Mouse (Mus musculus): ENCODE measurements around the gene L3hypdh. TPM values are rescaled to one million over a fixed set of nuclear protein-coding genes. Genes with fewer than 3 reads are reported as not detected.

L3hypdh gene
- polyA plus RNA-seq, 1 experiment from 2014 or later, result 7.0 TPM

DNA sequence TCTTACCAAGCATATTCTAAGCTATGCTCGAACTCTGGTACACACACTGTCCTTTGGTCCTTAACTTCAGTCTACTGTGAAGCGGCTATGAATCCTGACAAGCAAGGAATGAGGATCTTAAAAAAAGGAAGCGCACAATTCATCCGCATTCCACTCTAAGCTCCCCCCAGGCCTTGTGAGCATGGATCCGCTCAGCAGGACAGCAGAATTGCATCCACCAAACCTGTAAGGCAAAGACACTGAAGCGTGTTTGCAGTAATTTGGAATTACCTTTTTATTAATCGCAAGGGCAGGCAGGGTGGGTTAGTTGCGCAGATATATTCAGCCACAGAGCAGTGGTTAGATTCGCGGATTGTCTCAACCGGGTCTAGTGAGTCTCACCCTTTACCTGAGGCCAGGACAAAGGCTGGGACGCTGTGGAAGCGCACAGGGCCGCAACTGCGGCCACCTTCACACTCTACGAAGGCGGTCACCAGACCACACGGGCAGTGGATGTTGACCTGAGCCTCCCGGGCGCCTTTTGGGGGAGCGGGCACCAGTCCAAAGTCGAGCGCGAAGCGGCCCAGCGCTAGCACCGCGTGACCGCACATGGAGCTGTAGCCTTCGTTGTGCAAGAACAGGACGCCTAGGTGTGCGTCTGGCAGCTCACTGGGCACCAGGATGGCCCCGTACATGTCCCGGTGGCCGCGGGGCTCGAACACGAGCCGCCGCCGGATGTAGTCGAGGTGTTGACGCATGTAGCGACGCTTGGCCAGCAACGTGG lies 797 bp downstream of the L3hypdh start:
- H3K9me3 ChIP-seq, result no peaks in the 10 kb centered on the region
- ATAC-seq (ENCODE audit: low FRiP score), result peak; percentile 5
- peak overlapping the region; percentile 70 for H3K4me3 ChIP-seq (replicated peaks)
- no peaks in the 10 kb centered on the region for H3K36me3 ChIP-seq (replicated peaks)
- WGBS, result 3% methylated on average over 46 of the region's 46 CpGs
- peak overlapping the region; percentile 52 for H3K9ac ChIP-seq
- peak overlapping the region; percentile 73 for H3K27ac ChIP-seq
- H3K4me1 ChIP-seq, result peaks cover 30% of the 10 kb centered on the region
- no peaks in the 10 kb centered on the region for H3K27me3 ChIP-seq
- H3K4me2 ChIP-seq, result peak overlapping the region; percentile 69

DNA sequence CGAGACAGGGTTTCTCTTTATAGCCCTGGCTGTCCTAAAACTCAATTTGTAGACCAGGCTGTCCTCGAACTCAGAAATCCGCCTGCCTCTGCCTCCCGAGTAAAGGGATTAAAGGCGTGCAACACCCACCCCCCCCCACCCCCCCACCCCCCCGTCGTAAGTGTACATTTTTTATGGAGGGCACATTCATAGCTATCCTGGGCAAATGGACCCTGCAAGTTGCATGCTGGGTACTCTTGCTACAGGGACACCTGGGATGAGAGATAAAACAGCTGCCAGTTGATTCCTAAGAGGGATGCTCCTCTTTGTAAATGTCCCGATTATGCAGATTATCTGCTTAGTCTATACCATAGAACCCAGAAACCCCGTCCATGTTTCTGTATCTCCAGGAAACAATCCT lies 2.0 kb downstream of the L3hypdh start:
- WGBS, result 87% methylated on average over 9 of the region's 9 CpGs
- no peak for ATAC-seq (ENCODE audit: low FRiP score)

DNA sequence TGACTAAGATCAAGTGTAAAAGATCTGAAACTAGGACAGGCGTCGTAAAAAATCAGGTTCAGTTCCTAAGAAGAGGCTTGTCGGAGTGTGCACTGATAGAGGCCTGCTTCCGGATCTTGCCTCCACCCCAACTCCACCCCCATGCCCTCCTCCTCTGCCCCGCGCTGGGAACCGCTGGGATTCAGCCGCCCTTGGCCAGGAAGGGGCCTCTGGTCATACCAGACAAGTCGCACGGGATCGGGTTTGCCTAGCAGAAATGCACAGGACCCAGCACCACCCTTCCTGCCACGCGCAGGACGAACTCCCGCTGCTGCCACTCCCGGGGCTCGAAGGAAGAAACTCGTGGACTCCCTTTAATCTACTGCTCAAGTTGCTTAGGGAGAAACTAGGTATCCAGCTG lies 2.9 kb downstream of the L3hypdh start:
- no peaks in the 10 kb centered on the region for H3K36me3 ChIP-seq (replicated peaks)
- ATAC-seq (ENCODE audit: low FRiP score), result no peak
- peaks cover 21% of the 10 kb centered on the region for H3K4me1 ChIP-seq
- no peaks in the 10 kb centered on the region for H3K27me3 ChIP-seq
- no peak overlapping the region for H3K27ac ChIP-seq
- H3K9me3 ChIP-seq, result no peaks in the 10 kb centered on the region
- no peak overlapping the region for H3K4me3 ChIP-seq (replicated peaks)
- H3K4me2 ChIP-seq, result peak overlapping the region; percentile 24; the same call in 1 of the 2 replicates
- WGBS, result 42% methylated on average over 18 of the region's 18 CpGs
- H3K9ac ChIP-seq, result 0 out of 2 replicates have a peak overlapping the region, but pooled peaks have one; percentile 1

More for the DNA sequence above, 2.0 kb downstream of the L3hypdh start:
- Histone ChIP-seq H3K27ac (no peak overlapping the region), H3K4me3 (replicated peaks) (no peak overlapping the region), H3K4me1 (peaks cover 30% of the 10 kb centered on the region), H3K9me3 (no peaks in the 10 kb centered on the region), H3K9ac (no peak overlapping the region), H3K4me2 (no peak overlapping the region), H3K27me3 (no peaks in the 10 kb centered on the region), H3K36me3 (replicated peaks) (no peaks in the 10 kb centered on the region)

DNA sequence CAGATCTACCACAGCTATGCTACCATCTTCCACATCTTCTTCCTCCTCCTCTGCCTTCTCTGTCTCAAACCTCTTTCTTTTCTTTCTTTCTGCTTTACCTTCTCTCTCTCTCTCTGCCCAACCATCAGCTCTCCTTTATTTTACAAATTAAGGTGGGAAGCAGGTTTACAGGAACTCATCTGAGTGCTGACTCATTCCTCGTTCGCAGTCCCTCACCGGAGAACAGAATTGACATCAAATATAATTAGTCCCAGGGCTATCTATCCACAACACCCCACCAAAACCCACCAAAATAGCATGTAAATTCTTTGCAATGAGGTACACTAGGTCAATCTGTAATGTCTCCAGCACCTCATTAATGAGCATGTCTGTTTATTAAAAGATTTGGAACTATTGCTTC lies 3.3 kb downstream of the L3hypdh start:
- H3K9ac ChIP-seq, result no peak overlapping the region
- H3K27me3 ChIP-seq, result no peaks in the 10 kb centered on the region
- H3K36me3 ChIP-seq (replicated peaks), result no peaks in the 10 kb centered on the region
- H3K4me1 ChIP-seq, result peaks cover 19% of the 10 kb centered on the region
- no peak overlapping the region for H3K4me2 ChIP-seq
- H3K4me3 ChIP-seq (replicated peaks), result no peak overlapping the region
- 84% methylated on average over 3 of the region's 3 CpGs for WGBS
- no peaks in the 10 kb centered on the region for H3K9me3 ChIP-seq
- no peak overlapping the region for H3K27ac ChIP-seq
- ATAC-seq (ENCODE audit: low FRiP score), result no peak

DNA sequence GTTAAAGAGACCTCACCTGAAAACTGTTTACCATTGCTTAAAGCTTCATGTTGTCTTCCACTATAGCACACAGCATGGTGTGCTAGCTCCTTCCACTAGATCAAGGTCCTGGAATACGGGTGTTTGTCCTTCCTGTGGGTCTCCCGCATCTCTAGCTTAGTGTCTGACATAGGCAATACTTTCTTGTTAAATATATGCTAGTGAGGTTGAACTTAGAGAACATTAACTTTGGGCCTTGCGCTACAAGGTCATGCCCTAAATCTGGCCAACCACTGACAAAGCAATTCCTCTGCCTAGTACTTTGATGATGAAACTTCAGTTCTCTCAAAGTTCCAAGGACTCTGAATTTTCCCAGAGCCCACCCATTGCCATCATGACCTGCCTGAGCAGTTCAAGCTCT lies 7.0 kb downstream of the L3hypdh start:
- no peak overlapping the region for H3K4me3 ChIP-seq (replicated peaks)
- ATAC-seq (ENCODE audit: low FRiP score), result no peak
- H3K36me3 ChIP-seq (replicated peaks), result no peaks in the 10 kb centered on the region
- peaks cover 7% of the 10 kb centered on the region; the same call in 1 of the 2 replicates for H3K4me1 ChIP-seq
- 89% methylated on average over 3 of the region's 3 CpGs for WGBS
- H3K4me2 ChIP-seq, result no peak overlapping the region
- H3K9ac ChIP-seq, result no peak overlapping the region
- no peaks in the 10 kb centered on the region for H3K27me3 ChIP-seq
- no peaks in the 10 kb centered on the region for H3K9me3 ChIP-seq
- no peak overlapping the region for H3K27ac ChIP-seq

DNA sequence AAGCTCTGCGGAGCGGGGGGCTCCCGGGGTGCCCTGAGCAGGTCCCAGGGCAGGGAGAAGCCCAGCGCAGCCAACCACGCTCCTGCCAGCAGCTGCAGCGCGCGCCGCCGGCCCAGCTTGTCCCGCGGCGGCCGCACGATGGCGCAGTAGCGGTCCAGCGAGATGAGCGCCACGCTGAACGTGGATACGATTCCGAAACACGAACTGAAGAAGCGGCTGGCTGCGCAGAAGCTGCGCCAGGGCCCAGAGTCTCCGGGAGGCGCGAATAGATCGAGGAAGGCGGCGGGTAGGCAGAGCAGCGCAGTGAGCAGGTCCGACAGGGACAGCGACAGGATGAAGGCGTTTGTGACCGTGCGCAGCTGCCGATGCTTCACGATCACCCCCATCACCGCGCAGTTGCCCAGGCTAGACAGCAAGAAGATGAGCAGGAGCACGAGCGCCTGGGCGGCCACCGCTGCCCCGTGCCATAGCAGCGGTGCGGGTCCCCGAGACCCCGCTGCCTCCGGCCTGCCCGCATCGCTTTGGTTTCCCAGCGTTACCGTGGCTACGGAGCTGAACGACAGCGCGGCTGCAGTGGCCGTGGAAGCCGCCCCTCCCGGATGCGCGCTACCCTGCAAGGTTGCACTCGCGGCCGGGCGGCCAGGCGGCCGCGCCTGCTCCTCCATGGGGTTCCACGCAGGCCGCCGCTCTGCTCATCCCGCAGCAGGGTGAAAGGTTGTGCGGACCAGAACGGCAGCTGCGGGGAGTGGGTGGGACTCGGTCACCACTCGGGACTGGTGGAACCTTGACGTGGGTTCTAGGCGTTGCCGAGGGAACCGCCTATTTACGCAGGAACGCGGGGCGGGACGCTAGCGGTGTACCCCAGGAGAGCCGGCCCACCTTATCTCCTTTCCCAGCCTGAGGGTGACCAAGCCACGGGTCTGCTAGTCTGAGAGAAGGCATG lies 14.6 kb downstream of the L3hypdh start, which contains the start of gene Gpr135:
Gene Gpr135 (minus strand): TSS at position 799 of the 943 bp plus-strand sequence.
- H3K27ac ChIP-seq, result peak within 1 kb of the TSS; percentile 74
- under 1% methylated on average over 94 of the region's 94 CpGs for WGBS
- peak within 1 kb of the TSS; percentile 71 for H3K9ac ChIP-seq
- peak; percentile 87 for ATAC-seq (ENCODE audit: low FRiP score)
- no peaks in the 10 kb centered on the region for H3K9me3 ChIP-seq
- peak within 1 kb of the TSS; percentile 69 for H3K4me3 ChIP-seq (replicated peaks)
- peaks cover 21% of the 10 kb centered on the region for H3K27me3 ChIP-seq
- H3K36me3 ChIP-seq (replicated peaks), result no peaks in the 10 kb centered on the region
- peak within 1 kb of the TSS; percentile 97 for H3K4me2 ChIP-seq
- H3K4me1 ChIP-seq, result peaks cover 10% of the 10 kb centered on the region

DNA sequence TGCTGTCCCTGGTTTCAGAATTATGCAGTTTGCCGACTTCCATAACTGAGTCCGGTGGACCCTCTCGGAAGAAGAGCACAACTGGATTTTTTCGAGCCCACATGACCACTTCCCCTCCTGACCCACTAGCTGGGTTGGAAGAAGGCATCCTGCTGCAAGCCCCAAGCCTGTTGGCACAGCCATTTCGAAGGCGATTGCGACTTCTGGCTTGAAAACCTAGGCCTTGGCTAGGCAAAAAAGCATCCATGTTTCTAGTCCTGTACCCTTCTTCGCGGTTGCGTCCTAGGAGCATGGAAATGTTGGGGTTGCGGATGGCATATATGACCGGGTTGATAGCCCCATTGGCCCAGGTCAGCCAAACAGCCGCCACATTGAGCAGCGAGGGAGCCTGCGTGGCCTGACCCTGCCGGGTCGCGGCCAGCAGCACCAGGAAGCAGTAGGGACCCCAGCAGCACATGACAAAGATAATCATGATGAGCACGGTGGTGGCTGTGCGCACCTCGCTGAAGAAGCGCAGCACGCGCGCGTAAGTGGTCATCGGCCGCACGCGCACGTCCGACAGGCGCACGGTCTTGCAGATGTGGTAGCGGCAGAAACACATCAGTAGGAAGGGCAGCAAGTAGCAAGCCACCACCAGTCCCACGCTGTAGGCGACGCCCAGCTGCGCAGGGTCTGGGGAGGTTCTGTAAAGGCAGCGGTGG lies 15.5 kb downstream of the L3hypdh start:
- Histone ChIP-seq H3K4me1 (peaks cover 10% of the 10 kb centered on the region), H3K36me3 (replicated peaks) (no peaks in the 10 kb centered on the region), H3K4me2 (peak overlapping the region; percentile 97), H3K9me3 (no peaks in the 10 kb centered on the region), H3K27me3 (peaks cover 21% of the 10 kb centered on the region), H3K27ac (no peak overlapping the region), H3K4me3 (replicated peaks) (peak overlapping the region; percentile 69), H3K9ac (peak overlapping the region; percentile 71)
- ATAC-seq (ENCODE audit: low FRiP score), result no peak; the same call in none of the 2 replicates
- WGBS, result 4% methylated on average over 40 of the region's 40 CpGs

DNA sequence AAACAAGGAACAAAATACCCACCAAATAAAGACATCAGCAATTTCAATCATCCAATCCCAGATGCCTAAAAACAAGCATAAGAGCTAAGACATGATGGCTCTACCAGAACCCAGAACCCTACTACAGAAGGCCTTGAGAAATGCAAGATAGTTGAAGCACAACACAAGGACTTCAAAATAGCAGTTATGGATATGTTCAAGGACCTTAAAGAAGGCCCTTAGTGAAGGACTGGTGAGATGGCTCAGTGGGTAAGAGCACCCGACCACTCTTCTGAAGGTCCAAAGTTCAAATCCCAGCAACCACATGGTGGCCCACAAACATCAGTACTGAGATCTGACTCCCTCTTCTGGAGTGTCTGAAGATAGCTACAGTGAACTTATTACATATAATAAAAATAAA lies 27.5 kb downstream of the L3hypdh start:
- ATAC-seq (ENCODE audit: low FRiP score), result no peak
- H3K9ac ChIP-seq, result no peak overlapping the region
- no peaks in the 10 kb centered on the region for H3K9me3 ChIP-seq
- no peak overlapping the region for H3K27ac ChIP-seq
- no peak overlapping the region for H3K4me3 ChIP-seq (replicated peaks)
- no peak overlapping the region for H3K4me2 ChIP-seq
- no peaks in the 10 kb centered on the region for H3K4me1 ChIP-seq
- no peaks in the 10 kb centered on the region for H3K27me3 ChIP-seq
- WGBS, result 73% methylated on average over 1 of the region's 1 CpGs
- H3K36me3 ChIP-seq (replicated peaks), result no peaks in the 10 kb centered on the region

DNA sequence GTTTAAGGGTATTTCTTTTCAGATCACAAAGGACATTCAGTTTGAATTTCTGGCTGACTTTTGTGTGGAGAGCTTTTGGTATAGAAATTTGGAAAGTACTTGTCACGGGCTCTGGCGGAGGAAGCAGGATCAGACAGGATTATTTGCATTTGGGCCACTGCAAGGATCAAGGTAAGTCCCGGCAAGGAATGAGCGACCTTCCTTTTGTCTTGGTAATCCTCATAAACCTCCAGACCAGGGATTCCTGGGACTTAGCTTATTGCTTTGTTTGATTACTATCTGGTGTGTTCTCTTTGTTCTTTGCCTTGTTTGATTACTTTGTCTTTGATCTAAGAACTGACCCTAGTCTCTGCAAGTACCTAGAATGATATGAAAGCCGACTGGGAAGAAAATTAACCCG lies 31.4 kb downstream of the L3hypdh start:
- Histone ChIP-seq H3K4me2 (no peak overlapping the region), H3K36me3 (replicated peaks) (no peaks in the 10 kb centered on the region), H3K4me3 (replicated peaks) (no peak overlapping the region), H3K9ac (no peak overlapping the region), H3K4me1 (no peaks in the 10 kb centered on the region), H3K27ac (no peak overlapping the region), H3K9me3 (no peaks in the 10 kb centered on the region), H3K27me3 (no peaks in the 10 kb centered on the region)
- no peak for ATAC-seq (ENCODE audit: low FRiP score)
- 23% methylated on average over 6 of the region's 6 CpGs for WGBS

DNA sequence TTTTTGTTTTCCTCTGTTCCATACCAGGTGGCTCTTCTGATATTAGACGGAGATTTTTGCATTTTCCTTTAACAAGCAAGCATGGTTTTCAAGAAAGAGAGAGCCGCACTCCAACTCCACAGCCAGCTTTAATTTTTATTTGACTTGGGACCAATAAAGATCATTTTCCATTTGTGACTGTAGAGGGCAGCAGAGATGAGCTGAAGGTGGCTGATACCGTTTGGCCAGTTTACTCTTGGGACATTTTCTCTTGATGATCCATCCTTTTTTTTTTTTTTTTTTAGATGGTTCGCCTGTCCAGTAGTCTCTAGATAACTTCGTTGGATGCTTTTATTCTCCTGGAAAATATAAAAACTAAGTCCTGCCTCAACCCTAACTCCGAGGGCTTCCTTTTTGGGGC lies 31.9 kb downstream of the L3hypdh start:
- Histone ChIP-seq H3K9me3 (no peaks in the 10 kb centered on the region), H3K27ac (no peak overlapping the region), H3K4me3 (replicated peaks) (no peak overlapping the region), H3K36me3 (replicated peaks) (no peaks in the 10 kb centered on the region), H3K4me2 (no peak overlapping the region), H3K9ac (no peak overlapping the region), H3K27me3 (no peaks in the 10 kb centered on the region), H3K4me1 (no peaks in the 10 kb centered on the region)
- WGBS, result 42% methylated on average over 6 of the region's 6 CpGs
- no peak for ATAC-seq (ENCODE audit: low FRiP score)

DNA sequence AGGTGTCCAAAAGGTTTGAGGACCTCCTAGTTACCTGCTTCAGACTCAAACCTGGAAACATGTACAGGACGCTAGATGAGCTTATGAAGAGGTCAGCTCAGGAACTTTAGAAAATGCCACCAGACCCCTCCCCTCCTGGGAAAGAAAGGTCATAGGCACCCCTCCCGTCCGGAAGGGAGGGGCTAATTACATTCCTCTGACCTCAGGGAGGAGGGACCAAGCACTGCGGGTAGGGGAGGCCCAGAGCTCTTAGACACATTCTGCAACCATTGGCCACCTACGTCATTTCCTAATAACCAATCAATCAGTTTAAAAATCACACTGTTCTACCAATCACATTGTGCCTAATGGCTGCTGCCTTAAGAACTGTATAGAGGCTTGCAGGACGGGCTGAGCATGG lies 32.7 kb downstream of the L3hypdh start:
- H3K4me1 ChIP-seq, result no peaks in the 10 kb centered on the region
- no peak for ATAC-seq (ENCODE audit: low FRiP score)
- WGBS, result 86% methylated on average over 6 of the region's 6 CpGs

DNA sequence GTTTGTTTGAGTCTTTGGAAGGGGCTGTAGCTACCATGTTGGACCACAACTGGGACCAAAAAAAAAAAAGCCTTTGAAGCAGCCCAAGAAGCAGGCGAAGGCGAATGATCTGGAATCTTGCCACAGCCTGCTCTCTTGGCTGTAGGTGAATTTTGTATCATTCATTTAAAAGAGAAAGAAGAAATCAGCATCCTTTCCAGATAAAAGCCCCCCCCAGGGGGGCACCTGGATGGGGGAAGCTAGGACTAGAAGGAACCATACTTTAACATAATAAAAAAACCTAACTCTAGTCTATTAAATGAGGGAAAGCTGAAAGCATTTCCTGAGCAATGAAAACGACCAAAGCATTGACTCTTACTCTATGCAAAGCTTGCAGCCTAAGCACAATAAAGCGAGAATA lies 34.4 kb downstream of the L3hypdh start:
- Histone ChIP-seq H3K9me3 (no peaks in the 10 kb centered on the region), H3K4me1 (peaks cover 3% of the 10 kb centered on the region; the same call in 1 of the 2 replicates), H3K27ac (no peak overlapping the region), H3K36me3 (replicated peaks) (no peaks in the 10 kb centered on the region), H3K4me3 (replicated peaks) (no peak overlapping the region), H3K27me3 (no peaks in the 10 kb centered on the region), H3K9ac (no peak overlapping the region), H3K4me2 (no peak overlapping the region)
- ATAC-seq (ENCODE audit: low FRiP score), result no peak
- WGBS, result 83% methylated on average over 4 of the region's 4 CpGs

More for the DNA sequence above, 32.7 kb downstream of the L3hypdh start:
- Histone ChIP-seq H3K9me3 (no peaks in the 10 kb centered on the region), H3K4me2 (no peak overlapping the region), H3K9ac (no peak overlapping the region), H3K27me3 (no peaks in the 10 kb centered on the region), H3K27ac (no peak overlapping the region), H3K4me3 (replicated peaks) (no peak overlapping the region), H3K36me3 (replicated peaks) (no peaks in the 10 kb centered on the region)
